Mouse (Mus musculus) telencephalon, adult 2 months (tissue): Measurements from ENCODE around the gene Thada.
A peak's percentile ranks its signal among the peaks of the same experiment; 100 is the strongest.
"Not testable (repeated sequence)": the region's sequence is repeated elsewhere in the genome, so short reads cannot be mapped to it uniquely, and the experiment has no call there.

Experiments
- DNase-seq: peaks from one replicate; pipeline ENCODE4 v3.0.0-alpha.2; 2011; ENCODE audit warnings: low read depth, low spot score

Thada gene

DNA sequence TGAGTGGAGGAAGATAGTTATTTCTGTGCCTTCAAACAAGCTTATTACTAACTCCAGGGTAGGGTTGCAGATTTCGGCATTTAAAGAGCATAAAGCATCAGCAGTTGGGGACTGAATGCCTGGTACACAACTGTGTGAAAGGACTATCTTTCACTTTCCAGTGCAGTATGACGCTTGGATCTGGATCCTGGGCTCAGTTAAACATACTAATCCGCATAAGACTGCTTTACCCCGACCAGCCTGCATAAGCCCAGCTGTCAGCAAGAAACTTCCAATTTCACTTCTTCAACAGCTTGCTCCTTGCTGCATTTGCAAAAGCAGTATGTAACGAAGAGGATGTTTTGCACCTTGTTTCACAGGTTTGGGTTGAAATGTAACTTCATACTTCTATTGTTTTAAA lies 202.4 kb downstream of the Thada start:
- no peak for DNase-seq

DNA sequence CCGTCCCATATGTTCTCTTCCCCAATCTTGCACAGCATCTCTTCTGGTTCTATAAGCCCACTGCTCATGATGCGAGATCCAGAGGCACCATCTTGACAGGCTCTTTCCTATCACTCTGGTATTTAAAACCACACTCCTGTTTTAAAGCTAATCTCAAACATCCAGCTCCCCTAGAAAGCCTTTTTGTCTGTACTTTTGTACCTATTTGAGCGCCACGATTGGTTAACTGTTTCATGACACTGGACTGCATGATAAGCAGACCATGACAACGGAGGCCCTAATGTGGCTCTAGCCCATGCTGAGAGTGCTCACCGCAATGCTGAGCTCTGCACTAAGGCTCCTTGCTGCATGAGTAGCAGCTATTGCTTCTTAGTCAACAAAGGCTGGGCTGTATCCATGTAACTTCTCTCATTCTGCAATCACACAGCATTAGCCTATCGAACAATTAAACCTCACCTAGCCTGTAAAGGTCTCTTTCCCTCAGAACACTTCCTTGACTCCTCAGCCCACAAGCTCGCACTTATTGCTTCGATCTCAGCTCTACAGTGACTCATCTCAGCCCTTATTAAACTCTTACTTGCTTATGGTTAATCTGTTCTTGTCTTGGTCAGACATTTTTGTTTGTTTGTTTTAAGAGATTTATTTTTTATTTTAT lies 203.6 kb downstream of the Thada start:
- DNase-seq, result no peak

DNA sequence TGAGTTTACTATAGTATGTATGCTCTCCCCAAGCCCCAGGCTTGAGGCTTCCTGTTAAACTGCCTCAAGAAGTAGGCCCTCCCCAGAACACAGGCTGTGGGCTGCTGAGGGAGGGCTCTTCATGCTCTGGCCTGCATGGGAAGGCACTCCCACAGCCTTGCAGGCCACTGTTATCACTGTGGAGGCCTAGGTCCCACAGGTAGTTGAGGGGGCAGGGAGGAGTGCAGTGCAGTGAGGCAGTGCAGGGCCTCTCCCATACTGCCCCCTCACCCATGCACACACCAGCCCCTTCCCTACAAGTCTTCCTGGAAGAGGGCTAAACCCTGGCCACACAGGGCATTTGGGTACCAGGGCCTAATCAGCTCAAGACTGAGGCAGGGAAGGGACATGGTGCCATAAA lies 205.0 kb downstream of the Thada start:
- DNase-seq, result no peak

DNA sequence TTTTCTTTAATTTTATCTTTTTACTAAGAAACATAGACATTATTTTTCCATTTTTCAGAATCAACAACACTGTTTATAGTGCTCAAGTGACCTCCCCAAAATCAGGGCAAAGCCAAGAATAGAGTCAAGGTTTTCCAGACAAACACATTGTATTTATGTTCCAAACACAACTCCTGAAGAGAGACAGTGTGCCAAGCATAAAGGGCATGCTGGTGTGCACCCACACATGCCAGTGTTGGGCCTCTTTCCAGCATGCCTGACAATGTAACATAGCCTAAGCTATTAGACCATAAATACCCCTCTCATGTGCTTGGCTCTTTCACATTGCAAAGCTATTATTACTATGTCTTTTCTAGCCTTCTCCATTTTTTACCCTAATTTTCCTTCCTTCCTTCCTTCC lies 205.8 kb downstream of the Thada start:
- no peak for DNase-seq

DNA sequence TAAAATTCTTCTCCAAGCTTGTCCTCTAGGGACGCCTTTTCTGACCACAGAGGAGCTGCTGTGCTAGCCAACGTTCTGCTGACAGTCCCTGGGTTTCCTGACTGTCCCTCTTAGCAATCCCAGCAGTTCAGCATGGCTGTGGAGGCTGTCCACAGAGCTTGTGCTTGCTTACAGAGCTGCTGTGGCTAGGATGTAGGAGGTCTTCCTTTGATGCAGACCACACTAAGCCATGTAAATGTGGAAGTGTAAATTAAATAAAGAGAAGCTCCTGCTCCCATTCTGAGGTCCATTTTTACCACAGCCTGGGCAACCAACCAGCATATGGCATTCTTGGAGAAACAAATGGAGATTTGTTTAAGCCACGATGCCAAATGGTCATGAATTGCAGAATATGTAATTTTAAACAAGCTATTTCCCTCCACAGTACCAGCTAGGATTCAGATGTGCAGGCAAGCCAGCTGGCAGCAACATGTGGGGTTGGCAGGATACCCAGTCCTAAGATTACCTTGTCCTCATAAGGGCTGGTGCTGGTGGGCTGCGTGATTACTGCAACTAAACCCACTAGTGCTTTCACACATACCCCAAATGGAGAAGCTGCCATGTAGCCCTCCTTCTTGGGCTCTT lies 207.3 kb downstream of the Thada start:
- peak; percentile 90 for DNase-seq

- no peak for DNase-seq
Observed at GRCm38 (mm10) chr17:84257927-84258532, 208.0 kb downstream of the Thada start.

DNA sequence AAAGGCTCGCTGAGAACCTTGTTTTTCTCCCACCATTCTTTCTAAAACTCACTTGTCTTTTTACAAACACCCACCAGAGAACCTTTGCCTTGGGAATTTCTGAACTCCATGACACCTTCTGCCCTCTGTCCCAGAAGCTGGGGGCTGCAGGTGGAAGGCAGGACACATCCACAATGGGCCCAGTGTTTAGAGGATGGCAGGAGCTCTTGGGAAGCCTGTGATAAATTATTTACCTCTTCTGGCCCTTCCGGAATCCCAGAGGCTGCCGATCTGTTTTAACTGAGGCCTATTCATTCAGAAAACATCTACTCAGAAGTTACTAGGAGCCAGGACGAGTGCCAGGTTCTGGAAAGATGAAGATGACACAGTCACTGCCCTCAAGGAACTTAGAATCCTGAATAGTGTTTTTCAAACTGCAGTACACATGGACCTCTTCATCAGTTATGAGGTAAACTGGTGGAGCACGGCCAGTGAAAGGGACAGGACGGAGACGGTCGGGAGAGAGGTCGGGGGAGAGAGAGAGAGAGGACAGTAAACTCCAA lies 209.7 kb downstream of the Thada start:
- no peak for DNase-seq

- no peak for DNase-seq
Observed at GRCm38 (mm10) chr17:84255841-84256240, 210.2 kb downstream of the Thada start.

- no peak for DNase-seq
Observed at GRCm38 (mm10) chr17:84251426-84251825, 214.6 kb downstream of the Thada start.

DNA sequence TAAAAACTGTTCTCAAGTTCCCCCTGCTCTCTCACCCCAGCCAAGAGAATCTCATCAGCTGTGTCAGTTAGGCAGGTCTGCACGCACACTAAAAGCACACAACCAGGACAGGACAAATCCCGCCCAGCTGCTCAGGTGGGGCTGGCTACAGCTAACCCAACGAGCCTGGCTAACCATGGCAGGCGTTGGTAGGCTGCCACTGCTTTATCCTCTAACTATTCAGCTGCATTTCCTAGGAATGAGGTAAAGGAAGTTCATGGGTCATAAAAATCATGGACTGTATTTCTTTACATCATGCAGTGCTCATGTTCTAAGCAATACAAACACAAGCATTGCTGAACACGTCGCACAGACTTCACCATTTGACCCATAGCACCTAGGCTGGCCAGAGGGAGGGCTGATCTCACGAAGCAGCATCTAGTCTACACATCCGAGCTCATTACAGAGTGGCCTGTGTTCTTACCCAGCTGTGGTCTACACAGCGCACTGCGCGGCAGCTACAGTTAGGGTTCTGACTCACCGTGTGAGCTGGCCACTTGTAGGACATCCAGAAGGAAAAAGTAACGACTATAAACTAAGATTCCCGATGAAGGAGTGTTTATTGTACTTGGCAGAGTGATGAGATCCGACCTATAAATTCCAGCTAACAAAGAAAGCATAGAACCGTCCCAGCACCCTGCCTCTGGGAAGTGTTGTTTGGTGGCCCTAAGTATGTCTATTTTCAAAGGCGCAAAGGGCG lies 221.7 kb downstream of the Thada start:
- no peak for DNase-seq

DNA sequence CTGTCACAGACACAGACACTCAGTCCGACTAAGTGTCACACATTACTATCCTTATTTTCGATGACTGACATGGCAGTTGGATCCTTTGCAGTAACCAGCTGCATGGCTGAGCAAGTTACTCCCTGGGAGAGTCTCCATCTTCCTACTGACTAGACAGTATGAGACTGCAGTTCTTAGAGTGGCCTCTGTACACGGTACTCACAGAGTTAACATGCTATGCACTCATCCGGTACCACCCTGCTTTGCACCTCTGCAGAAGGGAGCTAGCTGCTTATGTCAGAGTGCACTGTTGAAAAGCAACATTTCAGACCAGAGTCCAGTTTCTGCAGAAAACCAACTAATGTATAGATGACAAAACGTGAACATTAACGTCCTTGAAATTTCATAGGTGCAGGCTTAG lies 222.2 kb downstream of the Thada start:
- DNase-seq, result no peak

DNA sequence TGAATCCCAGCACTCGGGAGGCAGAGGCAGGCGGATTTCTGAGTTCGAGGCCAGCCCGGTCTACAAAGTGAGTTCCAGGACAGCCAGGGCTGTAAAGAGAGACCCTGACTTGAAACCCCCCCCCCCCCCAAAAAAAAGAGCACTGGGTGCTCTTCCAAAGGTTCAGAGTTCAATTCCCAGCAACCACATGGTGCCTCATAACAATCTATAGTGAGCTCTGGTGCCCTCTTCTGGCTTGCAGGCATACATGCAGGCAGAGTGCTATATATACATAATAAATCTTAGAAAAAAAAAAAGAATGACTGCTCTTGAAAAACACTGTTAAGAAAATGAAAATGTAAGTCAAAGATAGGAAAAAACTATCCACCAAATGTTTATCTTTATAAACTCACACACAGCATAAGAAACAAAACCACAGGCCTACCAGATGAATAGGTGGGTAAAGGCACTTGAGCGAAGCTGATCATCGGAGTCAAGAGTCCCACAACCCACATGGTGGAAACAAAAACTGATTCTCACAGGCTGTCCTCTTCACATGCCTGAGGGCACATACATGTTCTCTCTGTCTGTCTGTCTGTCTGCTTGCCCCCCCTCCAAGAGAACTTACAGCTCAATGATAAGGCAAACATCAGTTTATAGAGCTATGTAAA lies 224.6 kb downstream of the Thada start:
- no peak for DNase-seq

- DNase-seq, result no peak
Observed at GRCm38 (mm10) chr17:84239679-84240292, 226.2 kb downstream of the Thada start.

- DNase-seq, result no peak
Observed at GRCm38 (mm10) chr17:84238174-84238573, 227.8 kb downstream of the Thada start.

DNA sequence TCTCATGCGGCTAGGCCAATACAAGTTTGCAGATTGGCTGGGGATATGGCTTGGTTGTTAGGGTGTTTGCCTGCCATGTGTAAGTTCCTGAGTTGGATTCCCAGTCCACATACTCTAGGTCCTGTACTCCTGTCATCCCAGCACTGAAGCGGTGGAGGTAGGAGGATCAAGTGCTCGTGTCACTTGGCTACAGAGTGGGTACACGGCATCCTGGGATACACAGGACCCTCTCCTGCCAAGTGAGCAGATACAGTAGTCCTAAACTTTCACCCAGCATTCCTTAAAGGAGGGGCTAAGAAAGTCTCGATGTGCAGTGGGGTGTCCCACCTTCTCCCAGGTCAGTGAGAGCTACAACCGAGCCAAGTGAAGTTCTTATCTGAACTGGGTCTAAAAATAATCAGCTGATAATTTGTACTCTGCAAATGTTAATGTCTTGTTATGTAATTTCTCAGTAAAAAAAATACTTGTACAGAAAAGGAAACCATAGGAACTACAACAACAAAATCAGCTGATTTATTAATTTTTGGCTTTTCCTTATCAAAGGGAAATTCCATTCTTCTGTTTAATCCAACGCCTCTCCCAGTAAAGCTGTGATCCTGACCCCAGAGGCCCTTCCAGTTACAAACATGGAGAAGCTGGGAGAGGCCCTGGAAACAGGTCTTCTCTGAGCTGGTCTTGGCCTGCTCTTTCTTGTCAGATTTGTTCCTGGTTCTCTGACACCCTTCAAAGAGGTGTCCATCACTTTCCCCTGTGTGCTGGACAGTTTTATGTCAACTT lies 229.0 kb downstream of the Thada start:
- no peak for DNase-seq

- DNase-seq, result no peak
Observed at GRCm38 (mm10) chr17:84235399-84235928, 230.5 kb downstream of the Thada start.

- DNase-seq, result not testable (repeated sequence)
Observed at GRCm38 (mm10) chr17:84234785-84235184, 231.2 kb downstream of the Thada start.

DNA sequence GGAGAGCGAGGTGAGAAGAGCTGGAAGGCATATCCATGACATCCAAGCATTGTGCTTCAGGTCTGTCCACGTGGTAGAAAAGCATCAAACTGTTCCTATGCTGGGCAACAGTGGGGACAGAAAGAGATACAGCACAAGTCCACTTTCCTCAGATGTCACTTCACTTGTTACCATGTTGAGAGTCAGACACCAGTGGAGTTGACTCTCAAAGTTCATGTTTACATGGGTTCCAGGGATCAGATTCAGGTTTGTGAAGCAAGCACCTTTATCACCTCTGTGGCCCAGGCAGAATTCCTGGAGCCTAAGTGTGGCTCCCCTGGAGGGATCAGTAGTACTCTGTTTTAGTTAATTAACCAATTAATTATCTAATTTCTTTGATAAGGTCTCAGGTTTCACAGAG lies 232.2 kb downstream of the Thada start:
- no peak for DNase-seq

DNA sequence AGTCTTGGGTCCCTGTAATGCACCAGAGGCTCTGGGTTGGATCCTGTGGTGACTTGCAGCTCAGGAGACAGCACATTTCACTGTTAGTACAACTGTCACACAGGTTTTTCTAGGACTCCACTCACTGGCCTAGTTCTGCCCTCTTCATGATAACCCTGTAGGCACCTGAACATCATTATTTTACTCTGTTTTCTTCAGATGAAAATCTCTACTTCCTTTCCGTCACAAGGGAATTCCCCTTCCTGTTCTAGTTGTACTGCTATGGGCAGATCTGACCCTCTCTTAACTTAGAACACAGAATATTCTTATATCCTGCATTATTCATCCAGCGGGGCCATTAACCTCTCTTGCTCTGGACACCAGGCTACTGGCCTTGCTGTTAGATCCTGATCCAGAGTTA lies 234.6 kb downstream of the Thada start:
- no peak for DNase-seq

- no peak for DNase-seq
Observed at GRCm38 (mm10) chr17:84228223-84228622, 237.8 kb downstream of the Thada start.
